Mouse (Mus musculus) right cerebral cortex, adult 18-20 months (tissue): ENCODE results near the gene Ccdc157.
A peak's percentile ranks its signal among the peaks of the same experiment; 100 is the strongest.
"Not testable (repeated sequence)": the region's sequence is repeated elsewhere in the genome, so short reads cannot be mapped to it uniquely, and the experiment has no call there.

ENCODE experiments used
- DNase-seq: peaks from one replicate; pipeline ENCODE4 v3.0.0; 2022; ENCODE audit warnings: mixed read lengths

Gene Ccdc157

DNA sequence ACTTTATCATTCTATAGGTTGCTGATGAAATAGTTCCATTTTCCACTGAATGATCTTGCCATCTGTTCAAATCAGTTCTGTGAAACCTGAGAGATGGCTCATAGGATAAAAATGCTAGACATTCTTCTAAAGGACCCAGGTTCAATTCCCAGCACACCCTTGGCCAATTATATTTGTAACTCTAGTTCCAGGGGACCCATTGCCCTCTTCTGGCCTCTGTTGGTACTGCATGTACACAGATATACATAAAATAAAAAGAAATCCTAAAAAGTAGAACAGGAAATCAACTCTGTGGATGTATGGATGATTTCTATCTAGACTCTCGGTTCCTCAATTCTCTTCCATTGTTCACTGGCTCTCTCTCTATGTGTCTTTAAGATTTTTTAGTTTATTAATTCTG is 33.0 kb downstream of the Ccdc157 start:
- no peak for DNase-seq

DNA sequence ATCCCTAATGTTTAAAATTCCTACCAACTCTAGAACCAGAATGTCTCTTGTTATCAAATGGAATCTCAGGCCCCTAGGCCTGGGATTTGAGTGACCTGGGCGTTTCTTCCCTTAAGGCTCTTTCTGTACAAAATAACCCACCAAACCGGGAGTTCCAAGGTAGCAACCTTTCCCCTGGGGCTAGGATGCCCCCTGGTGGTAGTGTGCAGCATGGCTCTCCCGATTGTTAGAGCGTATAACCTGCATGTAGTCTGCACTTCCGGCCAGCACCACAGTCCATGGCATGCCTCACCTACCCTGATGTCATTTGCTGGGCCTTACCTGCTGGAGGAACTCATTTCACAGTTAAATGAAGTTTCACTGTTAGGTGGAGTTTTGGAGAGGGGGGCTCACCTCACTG is 36.2 kb downstream of the Ccdc157 start:
- peak; percentile 51 for DNase-seq

DNA sequence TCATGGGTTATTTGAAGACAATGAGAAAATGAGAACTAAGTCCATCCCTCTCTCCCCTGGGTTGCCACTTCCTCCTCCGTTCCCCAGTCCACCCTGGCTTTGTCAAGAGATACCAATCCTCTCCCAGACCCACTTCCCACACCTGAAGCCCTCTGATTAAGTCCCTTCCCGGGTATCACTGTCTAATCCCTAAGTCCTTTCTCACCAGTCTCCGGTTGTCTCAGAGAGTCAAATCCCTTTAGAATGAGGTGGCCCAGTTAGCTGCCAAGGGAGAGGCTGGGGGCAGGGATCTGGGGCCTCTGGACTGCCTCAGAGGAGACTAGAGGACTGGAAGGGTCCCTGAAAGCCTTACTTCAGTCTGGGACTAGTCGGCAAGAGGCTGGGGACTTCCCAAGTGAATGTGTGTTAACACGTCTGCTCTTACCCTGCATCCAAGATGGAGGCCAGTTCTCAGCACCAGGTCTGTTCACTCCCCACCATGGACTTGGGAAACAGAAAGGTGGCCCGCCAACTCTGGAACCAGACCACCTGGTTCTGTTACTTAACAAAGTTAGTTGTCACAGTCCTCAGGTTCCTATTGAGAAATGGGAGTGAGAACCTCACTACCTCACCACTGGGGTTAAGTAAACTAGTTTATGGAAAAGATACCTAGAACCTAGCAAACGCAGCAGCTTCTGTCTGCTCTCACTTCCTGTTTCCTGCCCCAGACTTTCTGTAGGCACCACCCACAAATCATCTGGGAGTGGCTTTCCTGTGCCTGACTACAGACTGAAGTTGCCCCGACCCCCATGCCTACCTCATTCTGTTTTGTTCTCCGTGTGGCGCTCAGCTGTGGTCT is 37.1 kb downstream of the Ccdc157 start, which contains the start of gene Sec14l2:
TSS of gene Sec14l2 (minus strand) at position 674 of the 838 bp plus-strand sequence.
- no peak for DNase-seq

DNA sequence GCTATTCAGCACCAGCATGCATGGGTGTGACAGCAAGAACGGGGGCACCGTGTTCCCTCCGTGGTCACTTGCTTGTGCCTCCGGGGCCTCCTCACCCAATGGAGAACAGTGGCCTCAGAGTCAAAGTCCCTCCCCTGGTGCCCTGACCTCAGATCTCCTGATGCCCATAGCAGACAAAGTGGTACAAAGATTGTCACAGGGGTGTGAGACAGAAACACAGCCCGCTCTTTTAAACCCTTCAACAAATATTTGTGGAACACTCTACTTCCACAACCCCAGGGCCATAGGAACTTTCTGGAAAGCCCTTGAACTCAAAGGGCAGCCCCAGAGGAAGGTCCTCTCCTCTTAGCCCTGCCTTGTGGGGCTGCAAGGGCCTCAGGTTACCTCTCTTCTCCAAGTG is 37.9 kb downstream of the Ccdc157 start:
- DNase-seq: no peak

DNA sequence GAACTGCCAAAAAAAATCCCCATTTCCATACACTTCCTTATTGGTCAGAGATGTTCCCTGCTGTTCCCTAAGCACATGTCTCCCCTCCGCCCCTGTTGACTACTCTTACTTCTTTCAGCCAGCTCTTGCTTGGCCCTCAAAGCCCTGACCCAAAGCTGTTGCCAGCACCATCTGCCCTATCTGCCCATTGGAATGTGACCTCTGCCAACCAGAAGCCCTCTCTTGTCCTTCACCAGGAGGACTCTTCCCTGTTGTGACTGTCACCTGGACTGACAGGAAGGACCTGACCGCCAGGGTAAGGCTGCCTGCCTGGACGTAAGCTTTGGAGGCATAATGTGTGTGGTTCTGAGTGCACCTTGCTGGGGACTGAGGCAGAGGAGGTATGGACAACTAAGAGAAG is 38.4 kb downstream of the Ccdc157 start:
- no peak for DNase-seq

DNA sequence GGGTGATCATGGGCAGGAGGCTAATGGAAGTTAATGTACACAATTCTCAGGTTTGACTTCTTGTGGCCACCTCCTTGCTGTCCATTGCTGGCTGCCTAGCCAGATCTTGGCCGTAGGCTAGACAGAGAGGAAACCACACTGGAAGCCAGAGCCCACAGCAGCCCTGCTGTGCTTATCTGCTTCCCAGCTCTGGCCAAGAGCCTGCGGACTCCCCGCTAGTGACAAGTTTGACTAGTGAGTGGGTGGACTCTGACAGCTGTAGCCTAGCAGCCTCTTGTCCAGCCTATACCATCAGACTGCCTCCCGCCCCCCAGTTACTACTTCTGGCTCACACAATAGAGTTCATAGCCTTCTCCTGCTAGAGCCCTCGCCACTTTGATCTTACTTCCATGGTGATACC is 40.5 kb downstream of the Ccdc157 start:
- DNase-seq: no peak

DNA sequence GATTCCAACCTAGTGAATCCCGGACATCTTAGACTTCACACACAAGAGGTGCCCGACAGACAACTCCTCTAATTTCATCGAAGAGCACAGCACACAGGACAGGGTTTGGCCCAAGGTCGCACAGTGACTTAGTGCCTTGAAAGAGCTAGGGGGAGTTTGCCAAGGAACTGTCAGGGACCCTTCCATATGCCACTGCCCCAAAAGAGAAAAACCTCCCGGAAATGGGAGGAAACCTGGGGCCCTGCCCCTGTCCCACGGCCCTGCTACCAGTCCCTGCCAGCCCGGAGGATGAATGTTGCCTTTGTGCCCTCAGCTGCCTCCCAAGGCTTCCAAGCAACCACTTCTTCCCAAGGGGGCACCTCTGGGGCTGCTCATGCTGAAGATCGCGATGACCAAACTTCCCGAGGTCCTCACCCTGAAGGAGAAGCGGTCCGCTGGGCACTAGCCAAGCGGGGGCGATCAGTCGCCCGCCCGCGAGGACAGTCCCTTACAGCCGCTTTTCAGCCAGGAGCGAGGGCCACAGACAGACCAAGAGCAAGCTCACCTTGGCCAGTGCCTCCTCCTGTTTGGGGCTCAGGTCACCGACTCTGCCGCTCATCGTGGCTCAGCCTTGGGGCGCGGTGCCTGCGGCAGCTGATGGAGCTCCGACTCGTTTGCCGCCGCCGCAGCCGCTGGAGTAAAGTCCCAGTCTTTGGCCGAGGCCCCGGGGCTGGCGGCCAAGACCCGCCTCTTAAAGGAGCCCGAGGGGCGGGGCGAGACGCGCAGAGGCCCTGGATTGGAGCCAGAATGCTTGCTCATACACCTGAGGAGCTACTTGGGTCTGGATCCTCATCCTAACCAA is 41.8 kb downstream of the Ccdc157 start:
- peak; percentile 83 for DNase-seq

DNA sequence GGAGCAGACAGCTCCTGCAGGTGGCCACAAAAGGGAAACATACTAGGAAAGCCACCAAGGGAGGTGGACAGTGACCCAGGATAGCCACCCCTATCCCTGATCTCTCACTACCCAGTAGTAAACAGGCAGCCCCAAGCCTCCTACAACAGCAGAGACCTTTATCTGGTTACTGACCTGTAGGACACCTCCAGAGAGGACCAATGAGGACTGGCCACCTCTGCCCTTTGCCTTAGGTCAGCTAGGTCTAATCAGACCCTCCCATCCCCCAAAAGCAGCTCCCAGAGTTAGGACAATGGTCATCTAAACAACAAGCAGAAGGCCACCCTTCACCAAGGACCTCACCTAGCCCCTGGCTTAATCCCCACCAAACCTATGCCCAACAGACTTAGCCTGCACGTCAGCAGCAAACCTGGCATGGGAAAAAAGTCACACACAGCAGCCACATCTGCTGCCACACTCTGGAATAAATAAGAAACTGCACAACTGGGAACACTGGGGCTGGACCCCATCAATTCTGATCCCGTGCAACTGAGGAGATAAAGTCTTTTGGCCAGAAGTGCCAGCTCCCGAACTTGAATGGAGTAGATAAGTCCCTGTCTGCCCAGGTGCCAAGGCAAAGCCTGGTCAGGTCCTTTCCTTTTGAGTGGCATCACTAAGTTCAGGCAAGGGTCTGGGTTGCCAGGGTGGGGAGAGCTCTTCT is 42.6 kb downstream of the Ccdc157 start:
- no peak for DNase-seq

DNA sequence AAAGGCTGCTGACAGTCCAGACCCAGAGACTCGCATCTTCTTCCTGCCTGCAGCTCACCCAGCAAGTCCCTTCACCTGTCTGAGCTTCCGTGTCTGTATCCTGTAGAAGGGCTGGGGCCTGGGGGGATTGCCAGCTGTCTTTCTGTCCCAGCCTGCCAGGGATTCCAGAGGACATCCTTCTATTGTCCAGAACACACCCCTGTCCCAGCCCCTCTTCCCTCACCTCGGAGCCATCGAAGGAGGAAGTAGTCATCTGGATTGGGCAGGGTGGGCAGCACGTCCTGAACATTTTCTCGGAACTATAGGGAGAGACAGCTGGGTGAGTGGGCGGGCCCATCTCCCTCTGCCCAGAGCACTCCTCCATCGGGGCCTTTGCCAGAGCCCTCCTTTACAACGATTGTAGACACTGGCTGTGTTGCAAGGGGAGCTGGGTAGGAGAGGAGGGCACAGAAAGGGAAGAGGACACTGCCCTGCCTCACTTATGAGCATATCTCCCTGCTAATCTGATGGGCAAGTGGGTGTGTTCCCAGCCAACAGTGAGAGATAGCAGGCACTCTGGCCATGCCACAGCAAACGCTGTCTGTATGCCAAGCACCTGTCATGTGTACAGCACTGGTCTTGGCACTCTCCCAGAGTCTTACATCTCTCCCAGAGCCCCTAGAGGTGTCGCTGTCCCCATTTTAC is 43.5 kb downstream of the Ccdc157 start:
- DNase-seq: peak; percentile 80

DNA sequence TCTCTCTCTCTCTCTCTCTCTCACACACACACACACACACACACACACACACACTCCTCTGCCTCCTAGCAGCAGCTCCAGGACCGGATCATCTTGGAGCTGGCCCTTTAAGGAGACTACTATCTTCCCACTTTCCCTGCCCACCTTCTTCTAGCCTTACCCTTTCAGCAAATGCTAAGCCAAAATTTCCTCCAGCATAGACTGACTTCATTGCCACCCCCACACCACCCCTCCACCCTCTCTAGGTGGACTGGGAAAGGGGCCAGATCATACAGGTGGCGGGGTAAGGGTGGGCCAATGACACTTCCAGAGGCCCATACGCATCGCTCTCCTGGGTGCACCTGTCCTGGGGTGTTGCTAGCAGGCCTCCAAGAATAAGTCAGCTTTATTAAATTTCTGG is 44.7 kb downstream of the Ccdc157 start:
- peak; percentile 64 for DNase-seq

DNA sequence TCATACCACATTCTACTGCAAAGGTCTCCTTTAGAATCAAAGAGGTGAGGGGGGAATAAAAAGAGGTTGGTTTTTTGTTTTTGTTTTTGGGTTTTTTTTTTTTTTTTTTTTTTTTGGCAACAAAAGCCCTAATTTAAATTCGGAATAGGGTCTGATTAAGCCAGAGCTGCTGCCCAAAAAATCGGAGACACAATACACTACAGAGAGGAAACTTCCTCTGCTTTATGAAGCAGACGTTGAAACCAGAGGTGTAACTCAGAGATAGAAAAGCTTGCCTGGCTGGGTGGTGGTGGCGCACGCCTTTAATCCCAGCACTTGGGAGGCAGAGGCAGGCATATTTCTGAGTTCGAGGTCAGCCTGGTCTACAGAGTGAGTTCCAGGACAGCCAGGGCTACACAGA is 45.6 kb downstream of the Ccdc157 start:
- not testable (repeated sequence) for DNase-seq

DNA sequence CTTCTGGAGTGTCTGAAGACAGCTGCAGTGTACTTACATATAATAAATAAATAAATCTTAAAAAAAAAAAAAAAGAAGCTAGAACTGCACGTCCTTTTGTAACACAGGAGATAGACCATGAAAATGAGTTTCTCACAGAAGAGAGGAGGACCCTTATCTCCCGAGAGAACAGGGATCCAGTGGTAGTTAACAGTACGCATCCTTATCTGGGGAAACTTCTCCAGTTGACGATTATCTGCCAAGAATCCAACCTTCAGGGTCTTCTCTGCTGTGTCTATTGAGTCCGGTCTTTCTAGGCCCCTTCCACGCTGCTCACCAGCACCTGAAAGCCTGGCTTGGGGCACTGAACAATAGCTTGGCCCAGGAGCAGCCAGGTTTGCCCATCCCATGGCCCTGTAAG is 46.1 kb downstream of the Ccdc157 start:
- no peak for DNase-seq

DNA sequence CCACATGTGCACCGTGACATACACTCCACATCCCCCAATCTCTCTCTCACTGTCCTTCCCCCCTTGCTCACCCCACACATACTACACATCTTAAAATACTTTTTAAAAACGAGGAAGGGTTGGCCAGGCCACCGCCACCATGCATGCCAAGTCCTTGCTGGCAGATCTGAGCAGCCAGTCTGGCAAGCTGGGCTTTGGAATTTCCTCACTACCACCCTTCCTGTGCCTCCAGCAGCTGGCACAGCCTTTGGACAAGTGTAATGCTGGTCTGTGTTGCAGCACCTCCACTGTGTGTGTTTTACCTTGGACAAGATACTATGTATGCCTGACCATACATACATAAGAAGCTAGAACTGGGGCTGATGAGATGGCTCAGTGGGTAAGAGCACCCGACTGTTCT is 46.6 kb downstream of the Ccdc157 start:
- no peak for DNase-seq

DNA sequence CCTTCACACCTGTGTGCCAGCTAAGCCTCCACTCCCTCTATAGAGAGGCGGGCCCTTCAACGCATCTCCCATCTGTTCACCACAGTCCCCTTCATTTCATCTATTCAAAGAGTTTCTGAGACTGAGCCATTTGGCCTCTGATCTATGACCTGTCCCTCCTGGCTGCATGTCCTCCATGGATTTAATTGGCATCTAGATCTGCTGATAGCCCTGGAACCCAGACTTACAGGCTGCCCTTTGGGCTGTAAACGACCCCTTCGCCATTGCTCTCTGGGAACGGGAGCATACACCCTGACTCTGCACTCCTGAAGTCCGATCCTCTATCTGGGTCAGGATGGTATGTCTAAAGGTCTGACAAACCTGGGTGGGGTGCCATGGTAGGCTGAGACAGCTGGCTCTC is 47.2 kb downstream of the Ccdc157 start:
- DNase-seq: no peak

DNA sequence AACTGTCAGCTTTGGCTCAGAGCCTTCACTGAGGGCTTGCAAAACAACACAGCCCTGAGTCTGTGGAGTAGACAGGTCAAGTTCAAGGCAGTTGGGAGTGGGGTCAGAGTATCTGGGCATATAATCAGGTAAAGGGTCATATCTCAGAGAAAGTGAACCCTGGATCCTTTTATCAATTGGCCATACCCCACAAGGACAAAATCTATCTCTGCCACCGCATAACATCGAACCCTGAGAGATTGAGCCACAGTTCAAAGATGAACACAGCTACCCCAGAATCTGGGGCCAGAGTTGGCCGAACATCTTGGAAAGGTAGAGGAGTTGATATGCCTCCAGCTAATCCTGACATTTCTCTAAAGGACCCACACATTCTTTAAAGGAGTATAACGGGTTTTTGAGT is 48.1 kb downstream of the Ccdc157 start:
- no peak for DNase-seq

DNA sequence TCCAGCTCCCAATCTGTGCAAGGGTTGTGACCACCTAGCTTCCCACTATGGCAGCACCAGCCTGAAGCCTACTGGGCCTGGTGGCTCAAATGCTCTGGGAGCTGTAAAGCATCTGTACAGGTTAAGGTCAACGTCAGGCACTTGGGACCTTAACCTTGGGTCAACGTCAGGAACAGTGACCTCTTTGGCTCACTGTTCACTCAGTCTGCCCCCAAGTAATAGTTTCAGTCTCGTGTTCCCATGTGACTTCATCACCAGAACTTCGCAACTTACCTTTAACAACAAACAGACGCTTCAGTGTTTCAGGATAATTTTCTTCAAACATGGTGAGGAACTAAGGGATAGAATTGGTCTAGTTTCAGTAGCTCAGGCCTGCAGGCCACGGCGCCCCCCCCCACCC is 51.4 kb downstream of the Ccdc157 start:
- no peak for DNase-seq

DNA sequence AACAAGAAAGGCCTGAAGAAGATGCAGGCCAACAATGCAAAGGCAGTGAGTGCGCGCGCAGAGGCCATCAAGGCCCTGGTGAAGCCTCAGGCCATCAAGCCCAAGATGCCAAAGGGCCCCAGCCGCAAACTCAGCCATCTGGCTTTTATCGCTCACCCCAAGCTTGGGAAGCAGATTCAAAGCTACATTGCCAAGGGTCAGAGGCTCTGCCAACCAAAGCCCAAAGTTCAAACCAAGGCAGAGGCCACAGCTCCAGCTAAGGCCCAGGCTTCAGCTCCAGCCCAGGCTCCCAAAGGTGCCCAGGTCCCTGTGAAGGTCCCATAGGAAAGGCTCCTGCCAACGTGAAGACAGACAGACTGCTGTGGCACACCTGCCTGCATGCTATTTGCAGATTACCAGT is 52.2 kb downstream of the Ccdc157 start:
- not testable (repeated sequence) for DNase-seq

DNA sequence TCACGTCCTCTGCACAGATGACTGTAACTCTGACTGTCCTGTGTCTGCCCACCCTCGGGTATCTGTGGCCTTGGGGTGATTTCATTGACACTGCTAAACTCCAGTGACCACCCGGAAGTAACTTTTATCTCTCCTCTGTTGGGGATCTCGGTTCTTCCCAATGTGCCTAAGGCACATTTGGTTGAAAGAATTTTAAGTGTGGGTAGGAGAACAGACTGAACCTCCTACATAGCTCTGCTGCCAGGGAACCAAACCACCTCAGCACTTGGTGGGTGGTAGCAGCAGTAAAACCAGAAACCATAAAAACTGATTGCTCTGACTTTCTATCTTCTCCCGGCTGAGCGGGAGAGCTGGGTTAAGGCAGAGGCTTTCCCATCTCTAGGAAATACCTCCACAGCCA is 54.6 kb downstream of the Ccdc157 start:
- peak; percentile 83 for DNase-seq

DNA sequence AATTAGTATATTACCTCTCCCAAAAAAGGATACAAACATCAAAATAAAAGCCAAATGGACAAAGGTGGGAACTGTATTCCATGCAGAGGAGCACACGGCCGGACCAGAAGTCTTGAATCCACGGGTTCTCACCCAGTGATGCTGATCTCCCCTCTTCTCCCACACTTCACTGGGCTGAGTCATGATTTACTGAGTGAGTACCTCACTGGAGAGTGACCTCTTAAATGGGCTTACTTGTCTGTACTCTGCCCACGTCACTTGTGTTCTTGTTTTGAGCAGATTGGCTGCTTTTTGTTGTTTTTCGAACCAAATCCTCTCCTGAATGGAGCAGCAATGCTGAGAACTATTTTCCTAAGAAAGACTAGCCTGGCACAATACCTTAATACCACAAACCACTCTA is 55.1 kb downstream of the Ccdc157 start:
- DNase-seq: peak; percentile 42

DNA sequence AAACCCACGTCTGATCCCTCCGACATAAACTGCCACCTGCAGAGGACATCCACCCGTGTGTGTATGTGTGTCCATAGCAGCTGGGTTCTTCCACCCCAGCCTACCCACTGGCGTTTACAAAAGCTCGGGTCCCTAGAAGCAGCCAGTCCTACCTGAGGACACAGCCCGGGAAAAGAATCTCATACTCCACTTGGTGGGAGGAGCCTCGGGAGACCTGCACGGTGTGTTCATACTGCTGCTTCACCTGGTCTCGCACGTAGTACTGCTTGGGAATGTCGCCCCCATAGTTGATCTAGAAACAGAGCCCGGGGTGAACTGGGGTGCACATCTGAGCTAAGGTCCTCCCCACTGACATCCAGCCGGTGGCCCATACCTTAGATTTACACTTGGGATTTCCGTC is 56.6 kb downstream of the Ccdc157 start:
- DNase-seq: no peak

DNA sequence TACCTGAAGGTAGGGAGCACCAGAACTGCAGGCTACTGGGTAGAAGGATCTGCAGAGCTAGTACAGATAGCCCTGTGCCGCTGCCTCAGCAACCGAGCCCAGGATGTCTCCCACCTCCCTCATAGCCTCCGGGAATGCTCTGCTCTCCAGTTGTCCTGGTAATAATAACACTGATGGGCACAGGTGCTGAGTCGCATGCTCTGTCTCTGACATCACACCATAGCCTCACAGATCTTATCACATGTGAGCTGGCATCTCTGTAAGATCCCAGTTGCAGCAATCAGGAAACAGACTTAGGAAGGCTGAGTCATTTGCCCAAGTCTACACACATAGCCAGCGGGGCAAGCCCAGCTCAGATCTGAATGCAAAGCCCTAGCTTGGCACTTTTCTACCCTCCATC is 58.2 kb downstream of the Ccdc157 start:
- DNase-seq: no peak

DNA sequence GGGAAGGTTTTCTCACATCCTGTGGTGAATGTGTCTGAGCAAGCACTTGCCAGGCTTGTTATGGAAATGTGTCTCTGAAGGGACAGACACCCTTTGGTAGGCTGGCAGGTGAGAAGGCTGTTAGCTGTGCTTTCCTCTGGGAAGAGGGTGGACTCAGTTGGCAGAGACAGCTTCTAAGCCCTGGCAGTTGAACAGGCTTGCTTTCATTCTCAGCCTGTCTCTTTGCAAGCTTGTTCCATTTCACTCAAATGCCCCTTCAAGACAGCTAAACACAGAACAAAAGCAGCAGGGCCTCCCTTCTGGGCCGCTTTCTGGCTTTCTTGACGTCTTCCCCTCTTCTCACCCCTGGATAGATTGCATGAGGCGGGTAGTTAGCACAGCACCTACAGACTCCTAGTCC is 60.6 kb downstream of the Ccdc157 start:
- peak; percentile 49 for DNase-seq

DNA sequence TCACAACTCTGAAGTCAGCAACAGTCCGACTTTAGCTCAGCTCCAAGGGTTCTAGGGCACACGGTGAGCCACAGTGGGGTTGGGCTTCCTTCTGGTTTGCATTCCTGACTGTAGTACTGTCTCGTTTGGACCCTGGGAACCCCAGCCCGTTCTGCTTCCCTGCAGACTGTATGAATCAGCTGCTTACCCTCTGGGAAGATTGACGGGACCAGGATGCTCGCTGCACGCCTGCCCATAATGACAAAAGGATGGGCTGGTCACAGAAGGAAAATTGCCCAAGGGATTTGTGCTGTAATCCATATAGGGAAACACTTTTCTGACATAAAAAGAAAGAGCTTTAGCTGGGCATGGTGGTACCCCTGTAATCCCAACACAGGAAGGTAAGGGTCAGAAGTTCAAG is 61.3 kb downstream of the Ccdc157 start:
- DNase-seq: no peak
